Mouse (Mus musculus) ES-E14 (cell line): ENCODE results near the gene Pwp2.

Experiments
- CHD2 ChIP-seq: IDR thresholded peaks from 2 replicates; pipeline ENCODE4 v1.6.1; 2014; ENCODE audit warnings: mild to moderate bottlenecking, low read depth, low read length, inconsistent platforms
- HCFC1 ChIP-seq: IDR thresholded peaks from 2 replicates; pipeline ENCODE4 v1.6.1; 2012; ENCODE audit warnings: low read length, inconsistent platforms, borderline replicate concordance; ENCODE audit not compliant: insufficient read depth
- ZC3H11A ChIP-seq: IDR thresholded peaks from 2 replicates; pipeline ENCODE4 v1.6.1; 2012; ENCODE audit warnings: low read depth, mild to moderate bottlenecking, inconsistent platforms, low read length, borderline replicate concordance
- ZNF384 ChIP-seq: IDR thresholded peaks from 2 replicates; pipeline ENCODE4 v1.6.1; 2012; ENCODE audit warnings: low read depth, low read length, inconsistent platforms

DNA sequence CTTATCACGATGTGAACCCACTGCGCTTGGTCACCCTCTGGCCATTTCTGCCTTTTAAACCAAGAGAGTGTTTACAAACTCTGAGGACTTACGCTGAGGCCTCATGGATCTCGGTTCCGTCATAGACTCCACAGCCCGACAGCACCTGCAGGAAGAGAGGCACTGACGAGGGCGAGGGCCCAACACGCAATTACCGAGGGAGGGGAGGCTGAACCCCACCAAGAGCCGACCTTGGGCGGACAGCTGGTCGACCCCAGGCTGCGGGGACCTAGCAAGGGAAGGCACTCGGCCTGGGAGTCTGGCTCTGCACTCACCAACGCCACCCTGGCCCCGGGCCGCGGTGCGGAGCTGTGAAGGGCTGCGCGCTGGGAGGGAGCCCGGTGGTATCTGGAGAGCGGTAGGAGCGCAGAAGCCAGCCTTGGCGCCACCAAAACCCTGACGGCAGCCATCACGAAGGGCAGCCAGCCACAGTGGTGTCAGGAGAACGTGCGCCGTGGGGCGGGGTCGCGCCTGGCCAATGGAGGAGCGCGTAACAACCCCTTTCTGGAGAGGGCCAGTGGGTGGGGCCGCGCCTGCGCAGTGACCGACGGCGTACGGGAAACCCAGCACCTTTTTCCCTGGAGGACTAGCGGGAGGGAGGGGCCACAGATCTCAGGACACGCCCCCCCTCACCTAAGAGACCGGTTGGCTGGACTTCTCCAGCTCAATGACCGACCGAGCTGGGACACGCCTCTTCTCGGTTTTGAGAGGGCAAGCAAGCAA is 15.5 kb downstream of the Pwp2 start, which contains the start of gene D10Jhu81e:
- TF ChIP-seq HCFC1 (0 out of 2 replicates have a peak, but pooled peaks have one; percentile 41), CHD2 (no peak), ZNF384 (no peak), ZC3H11A (no peak)
